Mouse (Mus musculus) kidney, adult 2 months (tissue): ENCODE measurements around the gene Slamf8. TPM values are rescaled to one million over a fixed set of nuclear protein-coding genes. Genes with fewer than 3 reads are reported as not detected.
A peak's percentile ranks its signal among the peaks of the same experiment; 100 is the strongest.

ENCODE experiments used
- DNase-seq: peaks from one replicate; pipeline ENCODE4 v3.0.0; 2021
- H3K27ac ChIP-seq: fragments of 200-500 bp; 2 replicates; pipeline ENCODE4 v1.5.1; 2012; ENCODE audit warnings: low read depth, low read length, control low read depth, inconsistent platforms; ENCODE audit not compliant: insufficient read depth
- H3K27me3 ChIP-seq: fragments of 200-500 bp; replicated peaks from 2 replicates; pipeline ENCODE4 v1.6.1; 2012; ENCODE audit warnings: mild to moderate bottlenecking, moderate library complexity, low read length, inconsistent platforms; ENCODE audit not compliant: control insufficient read depth, insufficient read depth
- H3K36me3 ChIP-seq: fragments of 200-500 bp; 2 replicates; pipeline ENCODE4 v1.6.1; 2012; ENCODE audit warnings: mild to moderate bottlenecking, moderate library complexity, low read length, inconsistent platforms; ENCODE audit not compliant: control insufficient read depth, insufficient read depth
- H3K4me1 ChIP-seq: fragments of 200-500 bp; 2 replicates; pipeline ENCODE4 v1.6.1; 2011; ENCODE audit warnings: low read length; ENCODE audit not compliant: control insufficient read depth, insufficient read depth
- H3K4me3 ChIP-seq: fragments of 200-500 bp; 2 replicates; pipeline ENCODE4 v1.5.1; 2011; ENCODE audit warnings: mild to moderate bottlenecking, low read depth, low read length, control low read depth; ENCODE audit not compliant: insufficient read depth
- CTCF ChIP-seq: fragments of 200-500 bp; conservative IDR thresholded peaks from 2 replicates; pipeline ENCODE4 v1.5.1; 2011; ENCODE audit warnings: low read depth, mild to moderate bottlenecking, control low read depth, low read length, moderate library complexity, mixed read lengths; ENCODE audit not compliant: insufficient read depth, insufficient read length
- POLR2A ChIP-seq: fragments of 200-500 bp; IDR thresholded peaks from one replicate; pipeline ENCODE4 v1.6.1; 2011; ENCODE audit warnings: low read depth, low read length, control low read depth
- WGBS: fragments of 180-500 bp; shearing (Covaris S2); methylation state at CpG from one replicate; pipeline ENCODE4 v1.1.7; 2018; 5-methylcytosine and 5-hydroxymethylcytosine counted together
- polyA plus RNA-seq: library from polyadenylated mRNA; depleted of rRNA; stranded (reverse); fragments of >200 nt; gene quantifications from 2 replicates; pipeline ENCODE4 v1.2.3, GENCODE M21; 2012

Gene Slamf8
- polyA plus RNA-seq, 1 experiment = 3.0 TPM

- no peaks in the 10 kb centered on the region for H3K36me3 ChIP-seq
- no peak for DNase-seq
- no peak overlapping the region for H3K4me3 ChIP-seq
- TF ChIP-seq CTCF (no peak), POLR2A (no peak)
- H3K27me3 ChIP-seq = no peaks in the 10 kb centered on the region
- WGBS = 69% methylated on average over 6 of the region's 6 CpGs
- H3K4me1 ChIP-seq = no peaks in the 10 kb centered on the region
- H3K27ac ChIP-seq = no peak overlapping the region
These were observed 10.3 kb downstream of the Slamf8 start for GRCm38 (mm10) chr1:172580116-172580515.

- H3K36me3 ChIP-seq = no peaks in the 10 kb centered on the region
- H3K27ac ChIP-seq = no peak overlapping the region
- H3K4me3 ChIP-seq = no peak overlapping the region
- H3K4me1 ChIP-seq = no peaks in the 10 kb centered on the region
- WGBS = 65% methylated on average over 4 of the region's 4 CpGs
- TF ChIP-seq POLR2A = no peak
- TF ChIP-seq CTCF = no peak
- no peak for DNase-seq
- H3K27me3 ChIP-seq = no peaks in the 10 kb centered on the region
These were observed 22.6 kb downstream of the Slamf8 start for GRCm38 (mm10) chr1:172567758-172568157.

GRCm38 (mm10) chr1:172566131-172566530 is 24.2 kb downstream of the Slamf8 start:
- H3K4me1 ChIP-seq = peaks cover 5% of the 10 kb centered on the region
- H3K36me3 ChIP-seq = no peaks in the 10 kb centered on the region
- no peak for DNase-seq
- WGBS = 70% methylated on average over 3 of the region's 3 CpGs
- no peak for TF ChIP-seq POLR2A
- no peak for TF ChIP-seq CTCF
- H3K27ac ChIP-seq = no peak overlapping the region
- H3K27me3 ChIP-seq = no peaks in the 10 kb centered on the region
- no peak overlapping the region for H3K4me3 ChIP-seq

GRCm38 (mm10) chr1:172563465-172563828 is 26.9 kb downstream of the Slamf8 start:
- peaks cover 5% of the 10 kb centered on the region for H3K4me1 ChIP-seq
- WGBS = 10% methylated on average over 9 of the region's 10 CpGs
- H3K36me3 ChIP-seq = no peaks in the 10 kb centered on the region
- no peaks in the 10 kb centered on the region for H3K27me3 ChIP-seq
- no peak overlapping the region for H3K27ac ChIP-seq
- TF ChIP-seq CTCF (no peak), POLR2A (no peak)
- H3K4me3 ChIP-seq = peak overlapping the region; percentile 54
- DNase-seq = no peak

- H3K4me3 ChIP-seq = peak overlapping the region; percentile 54
- no peaks in the 10 kb centered on the region for H3K27me3 ChIP-seq
- DNase-seq = peak; percentile 89
- under 1% methylated on average over 66 of the region's 66 CpGs for WGBS
- H3K27ac ChIP-seq = peak overlapping the region; percentile 45
- TF ChIP-seq CTCF (peak; percentile 58; the same call in 1 of the 2 replicates), POLR2A (no peak)
- no peaks in the 10 kb centered on the region for H3K36me3 ChIP-seq
- peaks cover 5% of the 10 kb centered on the region for H3K4me1 ChIP-seq
These were observed 27.5 kb downstream of the Slamf8 start for GRCm38 (mm10) chr1:172562641-172563464.

GRCm38 (mm10) chr1:172555638-172556037 is 34.7 kb downstream of the Slamf8 start, which contains the start of gene Vsig8:
TSS of gene Vsig8 (plus strand) at chr1:172555938.
- Histone ChIP-seq H3K36me3 (no peaks in the 10 kb centered on the region), H3K4me1 (no peaks in the 10 kb centered on the region), H3K27ac (no peak within 1 kb of the TSS), H3K27me3 (no peaks in the 10 kb centered on the region), H3K4me3 (no peak within 1 kb of the TSS)
- no peak for DNase-seq
- TF ChIP-seq CTCF (no peak), POLR2A (no peak)
- WGBS = 70% methylated on average over 11 of the region's 11 CpGs

- no peak overlapping the region for H3K27ac ChIP-seq
- WGBS = 67% methylated on average over 1 of the region's 1 CpGs
- no peaks in the 10 kb centered on the region for H3K36me3 ChIP-seq
- TF ChIP-seq CTCF = no peak
- TF ChIP-seq POLR2A = no peak
- H3K4me3 ChIP-seq = no peak overlapping the region
- 0 out of 2 replicates have a peak, but pooled peaks cover 3% of the 10 kb centered on the region for H3K4me1 ChIP-seq
- H3K27me3 ChIP-seq = no peaks in the 10 kb centered on the region
- peak; percentile 53 for DNase-seq
These were observed 37.7 kb downstream of the Slamf8 start for GRCm38 (mm10) chr1:172552623-172553022.
